Comparison of ENCODE assay signal across 8 mouse cellular contexts in the genomic region with DNA sequence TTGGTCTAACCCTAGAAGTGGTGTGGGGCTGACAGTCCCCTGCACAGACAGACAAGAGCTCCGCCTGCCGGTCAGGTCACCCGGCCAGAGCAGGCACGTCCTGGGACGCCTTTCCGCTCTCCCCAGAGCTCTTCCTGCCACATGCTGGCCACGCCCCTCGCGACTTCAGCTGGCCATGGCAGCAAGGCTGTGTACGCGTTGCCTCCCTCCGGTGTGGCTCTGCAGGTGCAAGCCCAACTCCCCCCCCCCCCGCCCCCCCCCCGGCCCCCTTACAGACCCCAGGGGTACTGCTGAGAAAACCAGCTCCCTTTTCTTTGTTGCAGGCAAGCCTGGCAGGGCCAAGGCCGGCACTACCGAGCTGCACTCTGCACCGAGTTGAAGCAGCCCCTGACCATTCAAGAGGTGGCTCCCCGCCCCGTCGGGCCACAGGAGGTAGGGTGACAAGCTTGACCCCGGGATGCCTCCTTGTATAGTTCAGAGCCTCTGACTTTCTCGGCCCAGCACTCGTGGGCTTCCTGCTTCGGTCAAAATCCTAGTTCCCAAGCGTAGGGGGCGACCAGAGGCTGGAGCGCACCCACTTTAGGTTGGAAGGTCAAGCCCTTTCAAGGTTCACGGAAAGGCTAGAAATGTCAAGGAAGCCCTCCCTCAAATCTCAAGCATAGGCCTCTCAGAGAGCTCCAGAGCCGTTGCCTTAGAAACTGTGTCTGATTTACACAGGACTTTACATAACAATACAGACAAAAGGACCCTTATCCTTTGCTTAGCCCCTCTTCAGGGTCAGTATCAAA. TPM values are rescaled to one million over a fixed set of nuclear protein-coding genes. Genes with fewer than 3 reads are reported as not detected.
A peak's percentile ranks its signal among the peaks of the same experiment; 100 is the strongest.
DNase-seq lines count a peak whose midpoint lies in the region; ATAC-seq and TF ChIP-seq lines count a peak whose summit lies in the region.

A gene (plus strand): TSS at position 157 of the 788 bp plus-strand sequence.

- H3K4me1 ChIP-seq in cerebellum, adult 2 months (ENCODE audit: control insufficient read depth, insufficient read depth, low read length): no peaks in the 10 kb centered on the region
- peaks cover 14% of the 10 kb centered on the region for H3K4me1 ChIP-seq in hindbrain, embryonic 12.5 days
- 0 out of 2 replicates have a peak, but pooled peaks cover 5% of the 10 kb centered on the region for H3K4me1 ChIP-seq in limb, embryonic 14.5 days (ENCODE audit: control insufficient read depth, insufficient read depth, low read length)
- peaks cover 21% of the 10 kb centered on the region for H3K4me1 ChIP-seq in midbrain, embryonic 13.5 days (replicated peaks)

- peak; percentile 22; the same call in 1 of the 2 replicates for TF ChIP-seq CTCF in cerebellum, adult 2 months (IDR thresholded peaks at IDR 0.05; ENCODE audit: borderline replicate concordance, insufficient read depth, low read depth, low read length)

- no peaks in the 10 kb centered on the region for H3K36me3 ChIP-seq in hindbrain, embryonic 12.5 days
- no peaks in the 10 kb centered on the region for H3K36me3 ChIP-seq in limb, embryonic 14.5 days (ENCODE audit: control insufficient read depth, insufficient read depth, low read length)
- no peaks in the 10 kb centered on the region for H3K36me3 ChIP-seq in midbrain, embryonic 13.5 days

- peak; percentile 16 to 29 for DNase-seq in cerebellum, adult 2 months
- DNase-seq in gastrocnemius, adult 18-20 months (ENCODE audit: low spot score): peak; percentile 70
- DNase-seq in limb, embryonic 14.5 days (ENCODE audit: low spot score): peak; percentile 52
- peak; percentile 79 for DNase-seq in spleen, postnatal 36 days (ENCODE audit: low spot score in 2 of 2)
- DNase-seq in frontal cortex, postnatal 25 days (ENCODE audit: low spot score in 2 of 2): no peak

- H3K9ac ChIP-seq in hindbrain, embryonic 12.5 days: peak within 1 kb of the TSS; percentile 48
- peak within 1 kb of the TSS; percentile 41; the same call in 1 of the 2 replicates for H3K9ac ChIP-seq in limb, embryonic 14.5 days (ENCODE audit: low read depth, low read length, severe bottlenecking)
- peak within 1 kb of the TSS; percentile 49; the same call in 1 of the 2 replicates for H3K9ac ChIP-seq in midbrain, embryonic 13.5 days (replicated peaks)

- 17% methylated on average over 27 of the region's 29 CpGs for WGBS in cerebellum, adult 2 months
- 2% methylated on average over 28 of the region's 29 CpGs for WGBS in hindbrain, embryonic 12.5 days
- whole genome bisulfite sequencing in limb, embryonic 14.5 days: 15% methylated on average over 22 of the region's 29 CpGs
- WGBS in midbrain, embryonic 13.5 days: 2% methylated on average over 27 of the region's 29 CpGs

- ATAC-seq in activated CD4-positive, CD25-positive, alpha-beta regulatory T cell, adult 4 months: peak; percentile 90
- peak; percentile 86 for ATAC-seq in hindbrain, embryonic 12.5 days (ENCODE audit: low FRiP score)
- ATAC-seq in limb, embryonic 14.5 days (ENCODE audit: low FRiP score, low read depth): peak; percentile 82
- ATAC-seq in midbrain, embryonic 13.5 days: peak; percentile 90

- H3K27ac ChIP-seq in cerebellum, adult 2 months (ENCODE audit: insufficient read depth, low read length): no peak within 1 kb of the TSS
- H3K27ac ChIP-seq in hindbrain, embryonic 12.5 days: peak within 1 kb of the TSS; percentile 50; the same call in 1 of the 2 replicates
- no peak within 1 kb of the TSS for H3K27ac ChIP-seq in limb, embryonic 14.5 days (replicated peaks; ENCODE audit: low read depth, low read length)
- H3K27ac ChIP-seq in midbrain, embryonic 13.5 days: peak within 1 kb of the TSS; percentile 61; the same call in 1 of the 2 replicates

- no peaks in the 10 kb centered on the region for H3K27me3 ChIP-seq in cerebellum, adult 2 months (ENCODE audit: control insufficient read depth, insufficient read depth, low read length)
- no peaks in the 10 kb centered on the region for H3K27me3 ChIP-seq in hindbrain, embryonic 12.5 days
- no peaks in the 10 kb centered on the region for H3K27me3 ChIP-seq in limb, embryonic 14.5 days (ENCODE audit: control insufficient read depth, insufficient read depth, low read length)
- no peaks in the 10 kb centered on the region for H3K27me3 ChIP-seq in midbrain, embryonic 13.5 days

- peak within 1 kb of the TSS; percentile 59 for H3K4me2 ChIP-seq in hindbrain, embryonic 12.5 days (replicated peaks)
- H3K4me2 ChIP-seq in limb, embryonic 14.5 days (replicated peaks; ENCODE audit: low read depth, low read length, severe bottlenecking): peak within 1 kb of the TSS; percentile 48
- peak within 1 kb of the TSS; percentile 58 for H3K4me2 ChIP-seq in midbrain, embryonic 13.5 days (replicated peaks)

- no peaks in the 10 kb centered on the region for H3K9me3 ChIP-seq in hindbrain, embryonic 12.5 days (replicated peaks)
- H3K9me3 ChIP-seq in limb, embryonic 14.5 days (ENCODE audit: control insufficient read depth, low read length): no peaks in the 10 kb centered on the region
- no peaks in the 10 kb centered on the region for H3K9me3 ChIP-seq in midbrain, embryonic 13.5 days

- TF ChIP-seq POLR2A in cerebellum, adult 2 months (IDR thresholded peaks at IDR 0.05; ENCODE audit: borderline replicate concordance, insufficient read depth, low read length): no peak
- no peak for TF ChIP-seq POLR2A in limb, embryonic 14.5 days (IDR thresholded peaks at IDR 0.05; ENCODE audit: borderline replicate concordance, extremely low read depth, insufficient read depth, insufficient read length)

- H3K4me3 ChIP-seq in cerebellum, adult 2 months (replicated peaks; ENCODE audit: insufficient read depth, low read depth, low read length): no peak within 1 kb of the TSS
- peak within 1 kb of the TSS; percentile 39 for H3K4me3 ChIP-seq in hindbrain, embryonic 12.5 days
- peak within 1 kb of the TSS; percentile 26 for H3K4me3 ChIP-seq in limb, embryonic 14.5 days (replicated peaks; ENCODE audit: low read length)
- peak within 1 kb of the TSS; percentile 30 for H3K4me3 ChIP-seq in midbrain, embryonic 13.5 days (replicated peaks)

RNA-seq across cellular contexts. Expression of the gene that starts here (rescaled TPM):
- polyA plus RNA-seq in activated CD4-positive, CD25-positive, alpha-beta regulatory T cell, adult 4 months (2017; shearing (Covaris generic)): 1 to 10 TPM; 3.9 to 5.5 TPM
- 25.5 and 28.5 TPM in 2 replicates for polyA plus RNA-seq in cerebellum, adult 2 months (2012; rRNA removed)
- under 1 TPM; 0.43 to 0.76 TPM for total RNA-seq in gastrocnemius, adult 18-20 months (2021)
- polyA plus RNA-seq in hindbrain, embryonic 12.5 days (2016; fragmentation: Nextera tagmentation; extraction: Ambion mirVana): 6.0 and 9.4 TPM in 2 replicates
- 11.8 and 12.9 TPM in 2 replicates for polyA plus RNA-seq in limb, embryonic 14.5 days (2012; rRNA removed)
- 8.7 and 11.2 TPM in 2 replicates for polyA plus RNA-seq in limb, embryonic 14.5 days (2014; fragmentation: Nextera tagmentation; extraction: Ambion mirVana)
- polyA plus RNA-seq in midbrain, embryonic 13.5 days (2015; fragmentation: Nextera tagmentation; extraction: Ambion mirVana): 6.0 and 7.4 TPM in 2 replicates

Comparison
In these comparisons a context has a peak if more than half of its experiments do, and no peak if none do; other contexts are left out.
1. Peak in DNase-seq in gastrocnemius, adult 18-20 months; RNA of the gene not detected or under 1 TPM.
2. DNase-seq: peak in cerebellum, adult 2 months (2 of 2), limb, embryonic 14.5 days (single experiment) and spleen, postnatal 36 days (2 of 2); none in frontal cortex, postnatal 25 days (0 of 2).
3. H3K27ac ChIP-seq: peak in hindbrain, embryonic 12.5 days (single experiment) and midbrain, embryonic 13.5 days (single experiment); none in cerebellum, adult 2 months (single experiment) and limb, embryonic 14.5 days (single experiment).
4. Peak in every context shown above with its lines, with median percentiles within 50 percentile points of each other: ATAC-seq, H3K4me2 ChIP-seq and H3K9ac ChIP-seq.